Mouse (Mus musculus) megakaryocyte, adult 5-6 weeks (primary cell): ENCODE data around the gene Ppp1r15a. TPM values are rescaled to one million over a fixed set of nuclear protein-coding genes. Genes with fewer than 3 reads are reported as not detected.
A peak's percentile ranks its signal among the peaks of the same experiment; 100 is the strongest.
"Not testable (repeated sequence)": the region's sequence is repeated elsewhere in the genome, so short reads cannot be mapped to it uniquely, and the experiment has no call there.

Experiments used
- ATAC-seq: 2 replicates; pipeline ENCODE4 v1.8.0; 2016; ENCODE audit warnings: mild to moderate bottlenecking, inconsistent platforms; ENCODE audit not compliant: poor library complexity, severe bottlenecking
- total RNA-seq, 2 experiments: library from RNA; stranded (forward) in 1 of 2; stranded (reverse) in 1 of 2; fragments of 153-499, 151-499 nt in 1 of 2; fragments of 221-1000, 200-1000 nt in 1 of 2; gene quantifications; 2 replicates each; pipeline versions ENCODE4 v1.2.3 to v1.2.4; 2015 to 2017

The Ppp1r15a gene
- total RNA-seq, 2 experiments from 2014 or later, result 39.1 to 50.0 TPM

GRCm38 (mm10) chr7:45553519-45553918, 27.5 kb upstream of the Ppp1r15a start:
- no peak for ATAC-seq

GRCm38 (mm10) chr7:45551512-45551883, 25.4 kb upstream of the Ppp1r15a start:
- ATAC-seq, result no peak

GRCm38 (mm10) chr7:45550821-45551511, 24.9 kb upstream of the Ppp1r15a start:
- no peak for ATAC-seq

DNA sequence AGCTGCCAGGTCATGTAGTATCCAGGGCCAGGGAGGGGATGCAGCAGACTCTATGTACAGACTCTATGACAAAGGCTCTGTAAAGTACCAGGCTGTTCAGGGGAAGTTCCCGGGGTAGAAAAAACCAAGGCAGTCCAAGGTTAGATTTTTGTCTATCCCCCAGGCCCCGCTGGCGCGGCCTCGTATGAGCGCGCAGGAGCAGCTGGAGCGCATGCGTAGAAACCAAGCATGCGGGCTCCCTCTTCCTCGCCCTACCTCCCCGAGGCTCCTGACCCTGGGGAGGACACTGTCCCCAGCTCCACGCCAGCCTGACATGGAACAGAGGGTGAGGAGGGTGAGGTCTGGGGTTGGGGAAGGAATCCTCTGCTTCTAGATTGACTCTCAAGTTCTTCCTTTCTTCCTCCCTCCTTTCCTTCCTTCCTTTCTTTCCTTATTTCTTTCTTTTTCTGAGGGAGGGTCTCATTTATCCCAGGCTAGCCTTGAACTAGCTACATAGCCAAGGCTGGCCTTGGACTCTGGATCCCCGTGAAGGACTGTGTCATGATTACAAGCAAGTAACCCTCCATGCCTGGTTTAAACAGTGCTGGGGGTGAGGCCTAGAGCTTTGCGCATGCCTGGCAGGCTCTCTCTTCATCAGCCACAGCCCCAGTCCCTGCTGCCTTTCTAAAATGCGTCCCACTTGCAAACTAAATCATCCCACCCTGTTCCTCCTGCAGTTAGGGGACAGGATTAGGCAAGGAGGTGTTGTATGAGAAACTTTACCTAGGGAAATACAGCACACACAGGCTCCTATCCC, 23.8 kb upstream of the Ppp1r15a start:
- no peak for ATAC-seq

DNA sequence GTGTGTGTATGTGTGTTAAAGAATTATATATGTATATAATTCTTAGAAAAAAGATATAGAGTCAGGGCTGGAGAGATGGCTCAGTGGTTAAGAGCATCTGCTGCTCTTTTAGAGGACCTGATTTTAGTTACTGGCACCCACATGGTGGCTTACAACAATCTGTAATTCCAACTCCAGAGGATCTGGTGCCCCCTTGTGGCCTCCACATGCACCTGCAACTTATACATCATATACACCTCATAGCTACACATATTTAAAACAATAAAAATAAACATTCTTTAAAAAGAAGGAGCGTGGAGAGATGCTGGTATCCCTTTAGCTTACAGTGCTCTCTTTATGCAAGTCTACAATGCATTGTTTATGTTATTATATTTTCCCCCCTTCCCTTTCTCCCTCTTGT, 18.5 kb upstream of the Ppp1r15a start:
- no peak for ATAC-seq

DNA sequence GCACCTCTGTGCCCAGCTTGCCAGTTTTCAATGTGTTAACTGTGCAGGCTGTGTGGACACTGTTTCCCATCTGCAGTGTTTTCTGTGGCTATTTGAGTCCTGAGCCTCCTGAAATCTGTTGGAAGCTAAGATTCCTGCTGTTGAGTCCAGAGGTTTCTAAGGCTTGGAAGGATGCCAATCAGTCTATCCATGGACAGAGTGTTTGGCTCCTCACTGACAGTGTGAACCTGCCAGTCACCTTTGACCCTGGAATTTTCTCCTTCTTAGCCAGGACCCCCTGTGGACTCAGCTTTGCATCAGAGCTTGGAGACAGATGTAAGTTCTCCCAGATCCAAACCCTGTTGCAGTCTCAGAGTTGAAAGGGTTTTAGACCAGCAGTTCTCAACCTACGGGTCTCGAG, 14.1 kb upstream of the Ppp1r15a start:
- no peak for ATAC-seq

GRCm38 (mm10) chr7:45539095-45539494, 13.0 kb upstream of the Ppp1r15a start:
- no peak for ATAC-seq

DNA sequence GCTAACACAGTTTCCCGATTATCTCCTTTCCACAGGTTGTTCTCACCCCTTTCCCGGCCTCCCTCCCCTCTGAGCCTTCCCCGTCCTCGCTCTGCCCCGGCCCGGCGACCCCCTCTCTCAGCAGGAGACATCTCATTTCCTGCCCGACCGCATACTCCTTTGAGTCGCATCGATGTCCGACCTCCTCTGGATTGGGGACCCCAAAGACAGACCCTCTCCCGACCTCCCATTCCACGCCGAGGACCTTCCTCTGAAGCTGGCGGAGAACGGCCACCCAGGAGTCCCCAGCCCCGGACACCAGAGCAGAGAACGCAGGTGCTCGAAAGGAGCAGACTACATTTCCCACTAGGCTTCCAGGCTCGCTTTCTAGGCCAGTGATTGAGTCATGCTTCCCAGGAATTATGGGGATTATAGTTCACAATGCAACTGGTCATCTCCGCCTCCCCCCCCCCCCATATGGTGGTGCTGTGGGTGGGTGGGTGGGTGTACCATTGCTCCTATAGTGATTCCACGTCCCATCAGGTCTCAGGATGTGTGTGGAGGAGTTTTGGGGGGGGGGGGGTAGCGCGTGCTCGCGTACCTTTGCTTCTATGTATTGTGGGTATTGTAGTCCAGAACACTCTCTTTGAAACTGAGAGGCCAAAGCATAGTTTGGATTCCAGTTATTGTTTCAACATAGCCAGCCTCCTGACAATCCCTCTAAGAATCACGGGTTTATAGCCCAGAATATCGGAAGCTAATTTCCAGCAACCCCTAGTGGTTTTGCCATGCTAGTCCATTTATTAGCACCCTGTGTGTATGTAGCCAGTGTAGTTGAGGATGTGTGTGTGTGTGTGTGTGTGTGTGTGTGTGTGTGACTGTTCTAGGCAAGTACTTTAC, 12.3 kb upstream of the Ppp1r15a start:
- 0 out of 2 replicates have a peak, but pooled peaks have one; percentile 18 for ATAC-seq

GRCm38 (mm10) chr7:45537602-45538001, 11.5 kb upstream of the Ppp1r15a start:
- no peak for ATAC-seq

- ATAC-seq, result no peak
Observed at GRCm38 (mm10) chr7:45535676-45536075, 9.6 kb upstream of the Ppp1r15a start.

- ATAC-seq, result no peak
Observed at GRCm38 (mm10) chr7:45530643-45531042, 4.6 kb upstream of the Ppp1r15a start.

GRCm38 (mm10) chr7:45529461-45529860, 3.4 kb upstream of the Ppp1r15a start:
- peak; percentile 28 for ATAC-seq

GRCm38 (mm10) chr7:45527169-45527568, 1.1 kb upstream of the Ppp1r15a start:
- not testable (repeated sequence) for ATAC-seq

GRCm38 (mm10) chr7:45526474-45527120, 529 bp upstream of the Ppp1r15a start:
- no peak for ATAC-seq

DNA sequence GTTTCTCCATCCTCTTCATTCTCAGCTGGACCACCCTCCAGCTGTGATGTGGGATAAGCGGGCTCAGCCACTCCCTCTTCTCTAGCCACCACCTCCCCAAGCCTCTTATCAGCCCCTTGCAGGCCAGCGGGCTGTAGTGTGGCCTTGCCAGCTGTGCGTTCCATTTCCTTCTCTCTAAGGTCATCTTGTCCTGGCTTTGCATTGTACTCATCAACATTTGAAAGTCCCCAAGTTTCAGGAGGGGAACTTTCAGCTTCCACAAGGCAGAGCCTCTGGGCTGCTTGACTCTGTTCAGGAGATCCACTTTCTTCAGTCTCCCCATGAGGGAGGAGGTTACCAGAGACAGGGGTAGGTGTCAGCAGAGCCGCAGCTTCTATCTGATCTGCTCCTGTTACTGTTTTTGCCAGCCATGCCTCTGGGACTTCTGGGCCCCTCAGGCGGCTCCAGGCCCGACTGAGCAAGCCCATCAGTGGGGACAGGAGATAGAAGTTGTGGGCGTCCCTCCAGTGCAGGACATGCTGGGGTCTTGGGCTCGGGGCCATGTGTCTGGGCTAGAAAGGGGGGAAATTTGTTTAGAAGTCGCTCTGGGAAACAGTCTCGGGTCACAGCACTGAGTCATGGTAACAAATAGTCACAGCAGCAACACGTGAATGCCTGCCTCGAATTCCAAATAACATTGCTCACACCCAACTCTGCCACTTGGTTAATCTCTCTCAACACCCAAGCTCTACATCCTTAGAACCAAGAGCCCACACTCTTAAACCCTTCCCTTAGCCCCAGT, 1.0 kb downstream of the Ppp1r15a start:
- 0 out of 2 replicates have a peak, but pooled peaks have one; percentile 17 for ATAC-seq

DNA sequence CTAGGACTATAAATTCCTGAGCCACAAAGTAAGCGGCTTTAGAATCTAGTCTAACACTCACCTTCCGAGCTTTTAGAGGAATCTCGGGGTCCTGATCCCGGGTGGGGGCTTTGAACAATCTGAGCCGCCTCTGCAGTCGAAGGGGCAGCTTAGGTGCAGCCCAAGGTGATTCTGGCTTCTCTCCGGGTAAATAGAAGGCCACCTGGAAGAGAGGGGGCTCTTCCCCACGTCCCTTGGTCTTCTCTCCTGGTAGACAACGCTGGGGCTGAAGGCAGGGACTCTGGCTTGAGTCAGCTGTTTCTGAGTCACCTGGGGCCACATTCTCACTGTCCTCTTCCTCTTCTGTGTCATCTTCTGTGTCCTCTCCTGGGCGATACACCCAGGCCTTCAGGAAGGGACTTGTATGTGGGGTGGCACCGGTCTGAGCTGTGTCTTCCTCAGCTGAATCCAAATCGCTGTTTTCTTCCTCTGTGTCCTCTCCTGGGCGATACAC, 2.3 kb downstream of the Ppp1r15a start:
- ATAC-seq, result no peak

- no peak for ATAC-seq
Observed at GRCm38 (mm10) chr7:45522957-45523676, 3.0 kb downstream of the Ppp1r15a start.

GRCm38 (mm10) chr7:45522194-45522752, 3.8 kb downstream of the Ppp1r15a start:
- ATAC-seq, result no peak

DNA sequence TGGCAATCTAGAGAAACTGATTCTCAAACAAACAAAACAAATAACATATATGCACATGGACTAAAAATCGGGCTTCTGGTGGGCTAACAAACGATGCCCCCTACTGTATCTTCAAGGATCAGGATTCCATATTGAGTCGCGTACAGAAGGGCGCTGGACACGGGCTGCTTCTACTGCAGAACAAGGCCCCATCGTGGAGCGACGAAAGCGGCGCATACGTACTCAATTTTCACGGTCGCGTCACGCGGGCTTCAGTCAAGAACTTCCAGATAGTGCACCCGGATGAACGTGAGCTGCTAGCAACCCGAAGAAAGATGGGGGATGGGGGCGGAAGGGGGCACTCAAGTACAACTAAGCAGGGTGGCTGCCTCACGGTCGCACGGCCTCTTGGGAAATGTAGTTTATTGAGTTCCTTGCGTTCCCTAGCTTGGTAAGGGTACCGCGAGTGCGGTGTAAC, 4.3 kb downstream of the Ppp1r15a start:
- ATAC-seq, result peak; percentile 65
